Mouse (Mus musculus) gastrocnemius, postnatal 25 days (tissue): ENCODE data around the gene Atp6v1e1. TPM values are rescaled to one million over a fixed set of nuclear protein-coding genes. Genes with fewer than 3 reads are reported as not detected.

Source experiments
- DNase-seq: peaks from one replicate; pipeline ENCODE4 v3.0.0; 2022
- microRNA-seq, 2 experiments: library from miRNA; unstranded; fragments of <30 nt; microRNA quantifications; one replicate each; pipeline ENCODE4 v1.2.0; 2021; ENCODE audit warnings: borderline replicate concordance in 2 of 2
- total RNA-seq, 2 experiments: library from RNA; stranded (reverse); gene quantifications; 1 replicate in 1 of 2; 2 replicates in 1 of 2; pipeline ENCODE4 v1.2.3; 2021

Atp6v1e1 gene
- total RNA-seq, 2 experiments from 2014 or later, result 114 to 127 TPM

DNA sequence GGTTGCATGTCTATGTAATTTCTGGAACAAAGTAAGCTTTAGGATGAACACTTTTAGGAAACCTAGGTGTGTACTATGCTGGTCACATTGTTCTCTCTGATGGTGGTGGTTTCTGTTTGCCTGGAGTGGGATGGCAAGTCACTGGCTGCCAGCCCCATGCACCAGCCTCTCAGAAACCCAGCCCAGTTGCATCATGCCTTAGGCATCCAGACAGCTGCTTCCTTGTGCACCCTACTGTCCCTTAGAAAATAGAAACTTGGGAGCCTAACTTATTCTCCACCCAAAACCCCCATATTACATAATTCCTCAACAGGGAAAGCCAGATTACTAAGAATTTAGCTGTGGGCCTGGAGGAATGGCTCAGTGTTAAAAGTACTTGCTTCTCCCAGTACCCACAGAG lies 50.6 kb downstream of the Atp6v1e1 start:
- no peak for DNase-seq

GRCm38 (mm10) chr6:120771366-120771765 lies 51.2 kb downstream of the Atp6v1e1 start:
- DNase-seq, result no peak

DNA sequence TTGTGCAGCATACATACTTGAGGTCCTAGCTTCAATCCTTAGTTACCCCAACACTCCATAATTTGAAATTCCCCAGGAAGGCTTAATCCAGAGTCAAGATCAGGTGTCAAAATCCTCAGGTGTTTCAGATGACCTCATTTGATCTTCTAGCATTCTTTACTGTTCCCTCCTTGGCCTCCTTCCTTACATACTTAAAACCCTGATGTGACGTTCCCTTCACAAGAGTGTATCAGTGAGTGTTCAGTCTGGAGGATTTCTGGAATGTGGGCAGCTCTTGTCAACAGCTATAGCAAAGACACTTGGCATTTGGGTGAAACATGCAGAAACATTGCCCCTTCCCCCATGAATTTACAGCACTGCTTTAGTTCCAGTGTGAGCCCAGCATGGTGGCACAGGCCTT lies 52.6 kb downstream of the Atp6v1e1 start:
- DNase-seq, result no peak

DNA sequence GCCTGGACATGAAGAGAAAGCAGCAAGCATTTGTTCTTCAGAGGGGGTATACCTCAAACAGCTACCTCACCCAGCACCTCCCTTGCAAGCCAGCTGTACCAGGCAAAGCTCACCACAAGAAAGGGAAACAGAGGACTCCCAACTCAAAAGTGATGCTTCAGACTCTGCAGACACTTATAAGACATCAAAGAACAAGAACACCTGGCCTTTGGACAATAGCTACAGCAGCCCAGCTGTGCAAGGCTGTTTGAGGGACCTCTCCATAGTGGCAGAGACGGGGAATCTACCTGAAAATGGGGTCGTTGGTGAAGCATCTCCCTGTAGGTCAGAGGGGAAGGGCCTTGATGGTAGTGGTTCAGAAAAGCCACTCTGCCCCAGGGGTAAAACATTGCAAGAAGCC lies 61.4 kb downstream of the Atp6v1e1 start:
- DNase-seq, result no peak

DNA sequence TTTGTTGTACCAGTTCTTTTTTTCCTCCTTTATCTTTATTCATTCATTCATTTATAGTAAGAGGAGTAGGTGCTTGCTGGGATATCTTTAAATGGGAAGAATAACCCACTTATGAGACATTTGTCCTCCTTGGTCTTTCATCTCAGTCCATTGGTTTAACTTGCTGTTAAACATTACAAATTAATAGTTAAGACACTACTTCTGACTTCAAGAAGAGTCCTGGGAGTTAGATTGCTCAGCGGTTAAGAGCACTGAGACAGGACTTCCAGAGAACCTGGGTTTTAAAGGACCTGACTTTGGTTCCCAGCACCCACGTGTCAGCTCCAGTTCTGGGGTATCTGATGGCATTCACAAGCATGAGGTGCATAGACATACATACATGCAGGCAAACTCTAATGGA lies 76.2 kb downstream of the Atp6v1e1 start:
- no peak for DNase-seq

Small RNA genes within 50 kb of the gene (microRNA-seq; reads per million reads assigned to microRNA genes)
- 0 reads per million in 2 experiments for gene Gm25193

Other genes starting within 250 kb of the Atp6v1e1 start
- 10 to 100 TPM in 1 of 2 experiments, 1 to 10 TPM in 1; 8.6 to 11.4 TPM for gene Cecr2, start 156.4 kb downstream of the Atp6v1e1 start, total RNA-seq
- under 1 TPM in 1 of 2 experiments, not detected in 1; 0.13 TPM for gene Slc25a18, start 49.2 kb downstream of the Atp6v1e1 start, total RNA-seq
- 10 to 100 TPM; 63.9 to 64.8 TPM for gene Bcl2l13, start 13.4 kb upstream of the Atp6v1e1 start, total RNA-seq
- under 1 TPM; 0.48 to 0.87 TPM for gene Bid, start 94.1 kb upstream of the Atp6v1e1 start, total RNA-seq